Mouse (Mus musculus) intestine, embryonic 16.5 days (tissue): ENCODE results near the gene Mical2. TPM values are rescaled to one million over a fixed set of nuclear protein-coding genes. Genes with fewer than 3 reads are reported as not detected.

Experiments used
- ATAC-seq: fragments of 200-750 bp; cut with Nextera tagmentation; 2 replicates; pipeline ENCODE4 v1.8.0; 2017; ENCODE audit warnings: moderate TSS enrichment, moderate library complexity
- H3K27ac ChIP-seq: fragments of 300-500 bp; sonication (generic); 2 replicates; pipeline ENCODE4 v1.5.1; 2014; ENCODE audit warnings: mild to moderate bottlenecking, low read length
- H3K27me3 ChIP-seq: fragments of 300-500 bp; sonication (generic); replicated peaks from 2 replicates; pipeline ENCODE4 v1.6.1; 2014; ENCODE audit warnings: low read length, control low read depth, mixed read lengths; ENCODE audit not compliant: control insufficient read depth, insufficient read depth
- H3K36me3 ChIP-seq: fragments of 300-500 bp; sonication (generic); 2 replicates; pipeline ENCODE4 v1.6.1; 2014; ENCODE audit warnings: low read length, control low read depth; ENCODE audit not compliant: control insufficient read depth, insufficient read depth
- H3K4me1 ChIP-seq: fragments of 300-500 bp; sonication (generic); 2 replicates; pipeline ENCODE4 v1.6.1; 2014; ENCODE audit warnings: low read length, control low read depth, mixed read lengths; ENCODE audit not compliant: control insufficient read depth, insufficient read depth
- H3K4me2 ChIP-seq: fragments of 300-500 bp; sonication (generic); 2 replicates; pipeline ENCODE4 v1.6.1; 2014; ENCODE audit warnings: low read depth, low read length, control low read depth
- H3K4me3 ChIP-seq: fragments of 300-500 bp; sonication (generic); 2 replicates; pipeline ENCODE4 v1.5.1; 2014; ENCODE audit warnings: mild to moderate bottlenecking, low read length
- H3K9ac ChIP-seq: fragments of 300-500 bp; sonication (generic); 2 replicates; pipeline ENCODE4 v1.6.1; 2014; ENCODE audit warnings: low read depth, low read length
- H3K9me3 ChIP-seq: fragments of 300-500 bp; sonication (generic); 2 replicates; pipeline ENCODE4 v1.6.1; 2016; ENCODE audit warnings: low read length, control low read depth; ENCODE audit not compliant: control insufficient read depth
- WGBS: fragments of 180-500 bp; shearing (Covaris S2); extraction: QIAGEN DNeasy Blood & Tissue Kit; methylation state at CpG from one replicate; pipeline ENCODE4 v1.1.7; 2014; 5-methylcytosine and 5-hydroxymethylcytosine counted together
- polyA plus RNA-seq: library from polyadenylated mRNA; unstranded; fragments of >200 nt; fragmentation: Nextera tagmentation; extraction: Ambion mirVana; gene quantifications from 2 replicates; pipeline ENCODE4 v1.2.1, GENCODE M21; 2015

The Mical2 gene
- polyA plus RNA-seq, 1 experiment from 2014 or later = 18.3 TPM

DNA sequence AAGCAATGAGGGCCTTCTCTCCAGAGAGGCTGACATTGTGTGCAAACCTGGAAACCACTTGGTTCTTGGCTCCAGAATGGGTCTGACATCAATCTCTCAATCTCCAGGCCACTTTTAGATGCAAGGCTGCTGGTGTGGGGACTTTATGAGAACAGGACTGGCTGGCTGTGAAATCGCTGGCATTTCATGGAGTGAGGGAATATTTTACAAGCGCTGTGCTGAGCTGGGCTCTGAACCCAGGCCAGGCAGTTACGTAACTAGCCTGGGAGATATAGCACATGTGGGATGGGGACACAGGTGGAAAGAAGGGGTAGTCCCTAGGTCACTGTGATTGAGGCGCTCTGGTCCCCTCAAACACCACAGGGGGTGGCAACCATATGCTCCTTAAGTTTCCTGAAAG is 33.4 kb upstream of the Mical2 start:
- Histone ChIP-seq H3K9ac (no peak overlapping the region), H3K9me3 (no peaks in the 10 kb centered on the region), H3K36me3 (no peaks in the 10 kb centered on the region), H3K4me1 (peaks cover 18% of the 10 kb centered on the region), H3K27me3 (no peaks in the 10 kb centered on the region), H3K27ac (no peak overlapping the region), H3K4me3 (no peak overlapping the region), H3K4me2 (no peak overlapping the region)
- ATAC-seq = no peak
- WGBS = 71% methylated on average over 4 of the region's 4 CpGs

DNA sequence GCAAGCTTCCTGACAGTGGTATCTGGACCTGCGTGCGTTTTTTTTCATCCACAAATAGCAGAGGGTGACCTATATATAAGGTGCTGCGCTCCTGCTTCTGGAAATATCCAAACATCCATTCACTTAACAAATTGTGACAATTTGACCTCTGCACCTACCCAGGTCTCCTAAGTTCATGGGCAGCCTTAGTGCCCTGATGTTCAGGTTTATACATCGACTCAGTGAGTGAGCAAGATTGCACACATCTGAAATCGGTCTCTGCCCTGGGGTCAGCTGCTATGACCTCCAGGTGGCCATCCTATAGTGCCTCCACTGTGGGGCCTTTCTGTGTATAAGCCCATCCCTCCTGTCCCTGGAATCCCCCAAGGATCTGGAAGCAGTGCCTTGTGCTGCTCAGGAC is 32.9 kb upstream of the Mical2 start:
- ATAC-seq = no peak
- H3K36me3 ChIP-seq = no peaks in the 10 kb centered on the region
- 73% methylated on average over 5 of the region's 5 CpGs for WGBS
- H3K9me3 ChIP-seq = no peaks in the 10 kb centered on the region
- no peak overlapping the region for H3K4me3 ChIP-seq
- H3K27me3 ChIP-seq = no peaks in the 10 kb centered on the region
- H3K4me1 ChIP-seq = peaks cover 14% of the 10 kb centered on the region
- no peak overlapping the region for H3K9ac ChIP-seq
- H3K4me2 ChIP-seq = no peak overlapping the region
- H3K27ac ChIP-seq = no peak overlapping the region

DNA sequence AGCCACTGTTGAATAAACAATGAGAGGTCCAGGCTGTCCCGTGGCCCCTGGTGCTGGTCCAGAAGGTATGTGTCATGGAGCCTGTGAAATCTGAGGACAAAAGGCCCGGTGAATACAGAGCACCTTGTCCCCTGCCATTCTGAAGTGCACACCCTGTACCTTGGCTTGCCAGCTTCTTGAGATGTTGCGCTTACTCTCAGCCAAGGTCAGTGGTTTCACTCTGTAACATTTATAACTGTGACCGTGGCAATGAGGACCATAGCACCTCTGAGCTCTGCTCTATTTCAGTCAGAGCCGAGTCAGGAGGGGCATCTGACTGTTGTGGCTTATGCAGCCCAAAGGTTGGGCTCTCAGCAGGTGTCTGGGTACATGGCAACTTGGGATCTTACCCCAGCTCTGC is 31.4 kb upstream of the Mical2 start:
- no peaks in the 10 kb centered on the region for H3K36me3 ChIP-seq
- WGBS = 73% methylated on average over 5 of the region's 5 CpGs
- H3K4me3 ChIP-seq = no peak overlapping the region
- H3K4me2 ChIP-seq = no peak overlapping the region
- no peak overlapping the region for H3K9ac ChIP-seq
- no peaks in the 10 kb centered on the region for H3K27me3 ChIP-seq
- no peaks in the 10 kb centered on the region for H3K9me3 ChIP-seq
- no peak overlapping the region for H3K27ac ChIP-seq
- H3K4me1 ChIP-seq = 0 out of 2 replicates have a peak, but pooled peaks cover 5% of the 10 kb centered on the region
- no peak for ATAC-seq

- Histone ChIP-seq H3K27me3 (no peaks in the 10 kb centered on the region), H3K4me2 (no peak overlapping the region), H3K4me1 (peaks cover 3% of the 10 kb centered on the region; the same call in 1 of the 2 replicates), H3K9ac (no peak overlapping the region), H3K9me3 (no peaks in the 10 kb centered on the region), H3K36me3 (no peaks in the 10 kb centered on the region), H3K4me3 (no peak overlapping the region), H3K27ac (no peak overlapping the region)
- no peak for ATAC-seq
- WGBS = 79% methylated on average over 8 of the region's 8 CpGs
Observed at GRCm38 (mm10) chr7:112197461-112197860, 28.2 kb upstream of the Mical2 start.

DNA sequence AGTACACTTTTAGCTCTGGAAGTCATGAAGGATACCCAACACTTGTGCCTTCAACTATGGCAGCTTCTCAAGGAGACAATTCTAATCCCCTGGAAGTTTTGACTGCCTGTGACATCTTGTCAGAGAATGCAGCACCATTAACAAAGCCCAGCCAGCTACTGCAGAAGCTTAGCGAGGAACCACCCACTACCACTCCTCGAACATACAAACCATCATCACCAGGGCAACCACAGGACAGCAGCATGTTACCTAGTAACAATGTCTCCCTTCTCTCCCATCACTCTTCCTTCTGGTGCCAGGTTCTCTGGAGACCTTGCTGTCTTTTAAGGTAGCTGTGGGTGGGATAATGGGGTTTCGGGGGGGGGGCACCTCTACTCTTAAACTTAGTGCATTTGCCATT is 26.3 kb upstream of the Mical2 start:
- no peak overlapping the region for H3K4me3 ChIP-seq
- H3K9ac ChIP-seq = no peak overlapping the region
- H3K4me2 ChIP-seq = no peak overlapping the region
- no peaks in the 10 kb centered on the region for H3K9me3 ChIP-seq
- no peaks in the 10 kb centered on the region for H3K36me3 ChIP-seq
- no peak for ATAC-seq
- no peak overlapping the region for H3K27ac ChIP-seq
- H3K27me3 ChIP-seq = no peaks in the 10 kb centered on the region
- peaks cover 3% of the 10 kb centered on the region for H3K4me1 ChIP-seq
- 77% methylated on average over 3 of the region's 3 CpGs for WGBS

- Histone ChIP-seq H3K4me1 (peaks cover 7% of the 10 kb centered on the region), H3K4me3 (no peak overlapping the region), H3K9me3 (no peaks in the 10 kb centered on the region), H3K4me2 (no peak overlapping the region), H3K9ac (no peak overlapping the region), H3K27me3 (no peaks in the 10 kb centered on the region), H3K27ac (no peak overlapping the region), H3K36me3 (no peaks in the 10 kb centered on the region)
- no peak for ATAC-seq
- WGBS = 51% methylated on average over 4 of the region's 4 CpGs
Observed at GRCm38 (mm10) chr7:112200761-112201160, 24.9 kb upstream of the Mical2 start.

GRCm38 (mm10) chr7:112202194-112202593 is 23.5 kb upstream of the Mical2 start:
- Histone ChIP-seq H3K9me3 (no peaks in the 10 kb centered on the region), H3K4me2 (no peak overlapping the region), H3K27ac (no peak overlapping the region), H3K27me3 (no peaks in the 10 kb centered on the region), H3K4me3 (no peak overlapping the region), H3K4me1 (peaks cover 7% of the 10 kb centered on the region), H3K9ac (no peak overlapping the region), H3K36me3 (no peaks in the 10 kb centered on the region)
- WGBS = 35% methylated on average over 4 of the region's 4 CpGs
- peak; percentile 80 for ATAC-seq

- no peak overlapping the region for H3K27ac ChIP-seq
- peaks cover 11% of the 10 kb centered on the region for H3K4me1 ChIP-seq
- no peak for ATAC-seq
- no peaks in the 10 kb centered on the region for H3K36me3 ChIP-seq
- H3K4me2 ChIP-seq = no peak overlapping the region
- no peak overlapping the region for H3K9ac ChIP-seq
- no peak overlapping the region for H3K4me3 ChIP-seq
- H3K9me3 ChIP-seq = no peaks in the 10 kb centered on the region
- 70% methylated on average over 5 of the region's 5 CpGs for WGBS
- no peaks in the 10 kb centered on the region for H3K27me3 ChIP-seq
Observed at GRCm38 (mm10) chr7:112202843-112203242, 22.8 kb upstream of the Mical2 start.

GRCm38 (mm10) chr7:112203937-112204336 is 21.7 kb upstream of the Mical2 start:
- ATAC-seq = no peak
- WGBS = 66% methylated on average over 5 of the region's 5 CpGs
- Histone ChIP-seq H3K9ac (no peak overlapping the region), H3K9me3 (no peaks in the 10 kb centered on the region), H3K4me2 (no peak overlapping the region), H3K4me3 (no peak overlapping the region), H3K27ac (peak overlapping the region; percentile 68), H3K36me3 (no peaks in the 10 kb centered on the region), H3K4me1 (peaks cover 18% of the 10 kb centered on the region), H3K27me3 (no peaks in the 10 kb centered on the region)

DNA sequence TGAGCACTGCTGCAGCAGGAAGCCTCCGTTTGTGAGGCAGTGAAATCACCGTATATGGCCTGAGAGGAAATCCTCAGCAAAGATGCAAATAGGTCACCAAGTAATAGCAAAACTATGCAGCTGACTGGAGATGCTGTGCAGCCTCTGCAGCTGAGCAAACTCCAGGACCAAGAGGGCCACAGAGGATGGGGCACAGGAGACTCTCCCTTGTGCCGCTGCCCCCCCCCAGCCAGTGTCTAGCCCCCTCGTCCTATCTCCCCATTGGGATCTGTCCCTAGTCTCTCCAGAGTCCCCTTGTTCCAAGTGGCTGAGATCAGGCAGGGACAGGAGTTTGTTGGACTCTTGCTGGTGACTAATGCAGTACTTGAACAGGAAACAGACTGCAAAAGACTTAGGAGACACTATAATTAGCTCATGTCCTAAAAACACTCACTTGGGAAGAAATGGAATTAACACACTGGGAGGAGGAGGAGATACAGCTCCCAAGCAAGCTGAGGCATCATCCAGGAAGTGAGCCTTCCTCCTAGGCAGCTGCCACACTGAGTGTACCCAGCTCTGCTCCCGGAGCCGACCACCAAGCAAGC is 21.2 kb upstream of the Mical2 start:
- no peaks in the 10 kb centered on the region for H3K36me3 ChIP-seq
- 0 out of 2 replicates have a peak overlapping the region, but pooled peaks have one; percentile 10 for H3K9ac ChIP-seq
- ATAC-seq = no peak
- no peak overlapping the region for H3K4me2 ChIP-seq
- no peaks in the 10 kb centered on the region for H3K27me3 ChIP-seq
- 35% methylated on average over 6 of the region's 6 CpGs for WGBS
- H3K27ac ChIP-seq = peak overlapping the region; percentile 68
- H3K4me3 ChIP-seq = no peak overlapping the region
- peaks cover 23% of the 10 kb centered on the region for H3K4me1 ChIP-seq
- no peaks in the 10 kb centered on the region for H3K9me3 ChIP-seq
